8 mouse cellular contexts compared by ENCODE assay signal in genomic region chr8:123982826-123983400, GRCm38 (mm10). TPM values are rescaled to one million over a fixed set of nuclear protein-coding genes. Genes with fewer than 3 reads are reported as not detected.
DNase-seq lines count a peak whose midpoint lies in the region; ATAC-seq and TF ChIP-seq lines count a peak whose summit lies in the region.

Gene Abcb10, minus strand, starts transcription at chr8:123983122.

- H3K4me1 ChIP-seq in MEL (ENCODE audit: control insufficient read depth in 1 of 2, insufficient read depth in 2 of 2, low read length in 2 of 2): peaks cover 20 to 42% of the 10 kb centered on the region in 2 experiments
- peaks cover 18% of the 10 kb centered on the region for H3K4me1 ChIP-seq in cerebellum, adult 2 months (ENCODE audit: control insufficient read depth, insufficient read depth, low read length)
- H3K4me1 ChIP-seq in forebrain, postnatal 0 days (ENCODE audit: insufficient read depth): peaks cover 7% of the 10 kb centered on the region; the same call in 1 of the 2 replicates
- H3K4me1 ChIP-seq in neural tube, embryonic 14.5 days (ENCODE audit: control insufficient read depth, insufficient read depth, low read length): peaks cover 9% of the 10 kb centered on the region

- peak within 1 kb of the TSS; percentile 69 to 79 for H3K4me3 ChIP-seq in MEL (ENCODE audit: control insufficient read depth in 1 of 2, insufficient read depth in 1 of 2, low read depth in 2 of 2, low read length in 2 of 2)
- H3K4me3 ChIP-seq in cerebellum, adult 2 months (replicated peaks; ENCODE audit: insufficient read depth, low read depth, low read length): peak within 1 kb of the TSS; percentile 76
- peak within 1 kb of the TSS; percentile 77 for H3K4me3 ChIP-seq in forebrain, postnatal 0 days (ENCODE audit: low read depth, low read length)
- H3K4me3 ChIP-seq in neural tube, embryonic 14.5 days (ENCODE audit: low read depth, low read length): peak within 1 kb of the TSS; percentile 67

- no peaks in the 10 kb centered on the region for H3K27me3 ChIP-seq in MEL (ENCODE audit: control insufficient read depth in 1 of 2, insufficient read depth in 2 of 2, low read length in 2 of 2)
- H3K27me3 ChIP-seq in cerebellum, adult 2 months (ENCODE audit: control insufficient read depth, insufficient read depth, low read length): no peaks in the 10 kb centered on the region
- H3K27me3 ChIP-seq in forebrain, postnatal 0 days (ENCODE audit: insufficient read depth, low read length): no peaks in the 10 kb centered on the region
- H3K27me3 ChIP-seq in neural tube, embryonic 14.5 days (ENCODE audit: control insufficient read depth, insufficient read depth, low read length): 0 out of 2 replicates have a peak, but pooled peaks cover 2% of the 10 kb centered on the region

- TF ChIP-seq CTCF in MEL (IDR thresholded peaks at IDR 0.05 in 2 of 3, conservative IDR thresholded peaks at IDR 0.05 in 1 of 3; ENCODE audit: control insufficient read depth in 1 of 3, insufficient read depth in 1 of 3, low read depth in 2 of 3, low read length in 3 of 3, poor library complexity in 1 of 3, severe bottlenecking in 1 of 3): no peak
- no peak for TF ChIP-seq CTCF in cerebellum, adult 2 months (IDR thresholded peaks at IDR 0.05; ENCODE audit: borderline replicate concordance, insufficient read depth, low read depth, low read length)
- no peak for TF ChIP-seq CTCF in forebrain, postnatal 0 days (IDR thresholded peaks at IDR 0.05; ENCODE audit: low read depth)

- peak within 1 kb of the TSS; percentile 92 for H3K4me2 ChIP-seq in forebrain, postnatal 0 days (ENCODE audit: low read depth)
- peak within 1 kb of the TSS; percentile 93 for H3K4me2 ChIP-seq in neural tube, embryonic 14.5 days (ENCODE audit: low read depth, low read length)

- no peaks in the 10 kb centered on the region for H3K9me3 ChIP-seq in MEL (replicated peaks; ENCODE audit: insufficient read depth, low read length)
- no peaks in the 10 kb centered on the region for H3K9me3 ChIP-seq in forebrain, postnatal 0 days (ENCODE audit: low read length)
- H3K9me3 ChIP-seq in neural tube, embryonic 14.5 days (ENCODE audit: control insufficient read depth, low read length): no peaks in the 10 kb centered on the region

- TF ChIP-seq RAD21 in MEL (IDR thresholded peaks at IDR 0.05; ENCODE audit: low read depth, low read length): no peak

- DNase-seq in MEL (ENCODE audit: low read depth, low spot score): peak; percentile 90
- DNase-seq in cerebellum, adult 2 months: peak; percentile 87 to 91
- DNase-seq in forebrain, postnatal 0 days: peak; percentile 75
- peak; percentile 91 to 92 for DNase-seq in heart, postnatal 36 days
- peak; percentile 61 to 73 for DNase-seq in layer of hippocampus, adult 18-20 months (ENCODE audit: low spot score in 2 of 2)
- DNase-seq in lung, adult 18-20 months: peak; percentile 95 to 96
- DNase-seq in testis, postnatal 10 days (ENCODE audit: low spot score): peak; percentile 89

- peak in 1 of 2 experiments; percentile 81 for TF ChIP-seq POLR2A in MEL (IDR thresholded peaks at IDR 0.05; ENCODE audit: control insufficient read depth in 1 of 2, insufficient read depth in 1 of 2, low read depth in 1 of 2, low read length in 2 of 2, poor library complexity in 1 of 2)
- peak; percentile 54 for TF ChIP-seq POLR2A in cerebellum, adult 2 months (IDR thresholded peaks at IDR 0.05; ENCODE audit: borderline replicate concordance, insufficient read depth, low read length)

- TF ChIP-seq EP300 in MEL (IDR thresholded peaks at IDR 0.05; ENCODE audit: low read depth in 1 of 2, low read length in 2 of 2): no peak

- peaks cover 20% of the 10 kb centered on the region for H3K79me2 ChIP-seq in MEL (ENCODE audit: control insufficient read depth, insufficient read depth, low read length, poor library complexity)

- intact Hi-C loops in heart, postnatal 36 days (cut with DNase I): loop anchor here (2.0 kb wide), 1 partner anchor 38 kb away; the partner anchor contains the start of genes Taf5l and Urb2

- H3K27ac ChIP-seq in MEL (ENCODE audit: control insufficient read depth, low read depth, low read length): peak within 1 kb of the TSS; percentile 76
- H3K27ac ChIP-seq in cerebellum, adult 2 months (ENCODE audit: insufficient read depth, low read length): peak within 1 kb of the TSS; percentile 52
- H3K27ac ChIP-seq in forebrain, postnatal 0 days (ENCODE audit: low read depth, low read length): peak within 1 kb of the TSS; percentile 50
- H3K27ac ChIP-seq in neural tube, embryonic 14.5 days (ENCODE audit: low read depth, low read length): peak within 1 kb of the TSS; percentile 77

- ATAC-seq in forebrain, postnatal 0 days: peak; percentile 88
- ATAC-seq in neural tube, embryonic 14.5 days (ENCODE audit: low read depth): peak; percentile 91

- H3K36me3 ChIP-seq in MEL (ENCODE audit: control insufficient read depth in 1 of 2, insufficient read depth in 2 of 2, low read length in 2 of 2): peaks cover 2 to 32% of the 10 kb centered on the region in 2 experiments; a peak in 2 of 4 replicates
- H3K36me3 ChIP-seq in forebrain, postnatal 0 days (ENCODE audit: insufficient read depth): no peaks in the 10 kb centered on the region
- no peaks in the 10 kb centered on the region for H3K36me3 ChIP-seq in neural tube, embryonic 14.5 days (ENCODE audit: control insufficient read depth, insufficient read depth, low read length)

- H3K9ac ChIP-seq in MEL (ENCODE audit: control insufficient read depth, low read depth, low read length, poor library complexity, severe bottlenecking): peak within 1 kb of the TSS; percentile 82
- H3K9ac ChIP-seq in forebrain, postnatal 0 days: peak within 1 kb of the TSS; percentile 76
- peak within 1 kb of the TSS; percentile 84 for H3K9ac ChIP-seq in neural tube, embryonic 14.5 days (replicated peaks; ENCODE audit: low read depth, low read length)

- WGBS in cerebellum, adult 2 months: under 1% methylated on average over 56 of the region's 56 CpGs
- 2% methylated on average over 54 of the region's 56 CpGs for WGBS in forebrain, postnatal 0 days
- WGBS in neural tube, embryonic 14.5 days: 2% methylated on average over 43 of the region's 56 CpGs

TF ChIP-seq in MEL, 35 proteins besides CTCF, POLR2A, EP300 and RAD21 (continues in another document):
- TF ChIP-seq NELFE (IDR thresholded peaks at IDR 0.05; ENCODE audit: low read depth, low read length) (peak; percentile 77), CHD1 (IDR thresholded peaks at IDR 0.05; ENCODE audit: low read depth, low read length) (no peak), POLR2AphosphoS5 (IDR thresholded peaks at IDR 0.05; ENCODE audit: borderline replicate concordance, low read depth, low read length) (no peak), MAZ (IDR thresholded peaks at IDR 0.05; ENCODE audit: low read depth, low read length) (no peak), SMC3 (IDR thresholded peaks at IDR 0.05; ENCODE audit: low read depth, low read length) (no peak), RCOR1 (IDR thresholded peaks at IDR 0.05; ENCODE audit: low read depth, low read length) (no peak), GABPA (IDR thresholded peaks at IDR 0.05; ENCODE audit: low read depth, low read length) (no peak), E2F4 (IDR thresholded peaks at IDR 0.05; ENCODE audit: borderline replicate concordance, low read depth, low read length) (no peak), MEF2A (IDR thresholded peaks at IDR 0.05; ENCODE audit: extremely low read depth, insufficient replicate concordance, low read depth, low read length, poor library complexity, severe bottlenecking) (no peak), USF1 (IDR thresholded peaks at IDR 0.05; ENCODE audit: low read depth, low read length) (no peak), MYC (IDR thresholded peaks at IDR 0.05; ENCODE audit: low read depth, low read length) (no peak), JUND (IDR thresholded peaks at IDR 0.05; ENCODE audit: low read depth, low read length) (no peak), MYB (IDR thresholded peaks at IDR 0.05; ENCODE audit: low read depth, low read length) (no peak), ZKSCAN1 (IDR thresholded peaks at IDR 0.05; ENCODE audit: low read depth, low read length) (no peak), ETS1 (IDR thresholded peaks at IDR 0.05; ENCODE audit: low read depth, low read length) (peak; percentile 30; the same call in 1 of the 2 replicates), UBTF (IDR thresholded peaks at IDR 0.05; ENCODE audit: borderline replicate concordance, insufficient read depth, low read depth, low read length) (no peak), NRF1 (IDR thresholded peaks at IDR 0.05; ENCODE audit: insufficient read depth, low read depth, low read length, poor library complexity, severe bottlenecking) (peak; percentile 91), ZMIZ1 (IDR thresholded peaks at IDR 0.05; ENCODE audit: low read depth, low read length) (no peak; the same call in 1 of the 2 replicates), TBP (IDR thresholded peaks at IDR 0.05; ENCODE audit: low read depth, low read length) (no peak; the same call in 1 of the 2 replicates), KAT2A (conservative IDR thresholded peaks at IDR 0.05; ENCODE audit: low read depth, low read length) (no peak), POLR2AphosphoS2 (IDR thresholded peaks at IDR 0.05; ENCODE audit: low read length) (peak; percentile 61; the same call in 1 of the 2 replicates), MAX (IDR thresholded peaks at IDR 0.05; ENCODE audit: low read length) (no peak), MXI1 (IDR thresholded peaks at IDR 0.05; ENCODE audit: low read depth, low read length) (no peak), ZNF384 (IDR thresholded peaks at IDR 0.05; ENCODE audit: low read depth, low read length) (no peak), SIN3A (IDR thresholded peaks at IDR 0.05; ENCODE audit: low read length) (no peak), CHD2 (IDR thresholded peaks at IDR 0.05; ENCODE audit: low read length) (no peak), GATA1 (IDR thresholded peaks at IDR 0.05; ENCODE audit: low read depth, low read length) (no peak), TCF12 (IDR thresholded peaks at IDR 0.05; ENCODE audit: low read depth, low read length) (no peak; the same call in 1 of the 2 replicates), HCFC1 (IDR thresholded peaks at IDR 0.05; ENCODE audit: low read depth, low read length) (peak; percentile 63), MAFK (IDR thresholded peaks at IDR 0.05; ENCODE audit: borderline replicate concordance, low read depth, low read length) (no peak)

RNA-seq across cellular contexts. Expression of gene Abcb10, which starts in this region (rescaled TPM):
- total RNA-seq in MEL (2012; rRNA removed): 26.1 and 37.8 TPM in 2 replicates
- 10 to 100 TPM; 32.6 to 33.7 TPM for polyA plus RNA-seq in MEL (2012; ENCODE audit: insufficient read depth in 1 of 2, insufficient read length in 2 of 2, low read depth in 1 of 2, low replicate concordance in 2 of 2, missing spikeins in 1 of 2)
- 21.0 and 22.0 TPM in 2 replicates for polyA plus RNA-seq in cerebellum, adult 2 months (2012; rRNA removed)
- 33.7 and 35.4 TPM in 2 replicates for total RNA-seq in forebrain, postnatal 0 days (2014; rRNA removed)
- polyA plus RNA-seq in forebrain, postnatal 0 days (2015; fragmentation: Nextera tagmentation; extraction: Ambion mirVana): 8.3 and 10.4 TPM in 2 replicates
- total RNA-seq in heart, postnatal 36 days (2021): 10 to 100 TPM; 43.2 to 52.8 TPM
- 10 to 100 TPM; 15.3 to 17.3 TPM for total RNA-seq in layer of hippocampus, adult 18-20 months (2021)
- polyA plus RNA-seq in neural tube, embryonic 14.5 days (2014; fragmentation: Nextera tagmentation; extraction: Ambion mirVana): 18.9 and 20.9 TPM in 2 replicates

Comparison
In these comparisons a context has a peak if more than half of its experiments do, and no peak if none do; other contexts are left out.
1. Peak in every context shown above with its lines: DNase-seq, ATAC-seq, H3K4me3 ChIP-seq and H3K27ac ChIP-seq.